Mouse (Mus musculus): ENCODE results near the gene Pitpnm3. TPM values are rescaled to one million over a fixed set of nuclear protein-coding genes. Genes with fewer than 3 reads are reported as not detected.

Gene Pitpnm3
- polyA plus RNA-seq, 1 experiment from 2014 or later, result 0.14 TPM

DNA sequence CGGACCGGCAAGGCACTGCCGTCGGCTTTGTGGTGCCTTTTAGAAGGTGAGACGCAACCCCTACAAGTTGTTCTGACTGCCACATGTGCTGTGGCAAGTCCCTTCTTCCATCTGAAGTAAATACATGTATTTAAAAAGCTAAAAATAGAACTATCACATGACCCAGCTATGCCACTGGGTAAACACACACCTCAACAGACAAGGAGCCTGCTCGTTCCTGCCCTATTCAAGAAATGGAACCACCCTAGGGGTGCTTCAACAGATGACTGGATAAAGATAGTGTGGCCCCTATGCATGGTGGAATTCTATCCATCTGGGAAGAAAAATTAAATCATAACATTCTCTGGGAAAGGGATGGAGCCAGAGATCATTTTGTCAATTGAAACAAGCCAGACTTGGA lies 112.8 kb downstream of the Pitpnm3 start:
- Histone ChIP-seq H3K36me3 (no peaks in the 10 kb centered on the region), H3K4me1 (0 out of 2 replicates have a peak, but pooled peaks cover 3% of the 10 kb centered on the region), H3K9me3 (no peaks in the 10 kb centered on the region), H3K27ac (no peak overlapping the region), H3K9ac (no peak overlapping the region), H3K4me3 (no peak overlapping the region), H3K4me2 (replicated peaks) (no peak overlapping the region), H3K27me3 (no peaks in the 10 kb centered on the region)
- no peak for ATAC-seq (ENCODE audit: low FRiP score, low read depth)
- WGBS, result 72% methylated on average over 6 of the region's 6 CpGs

GRCm38 (mm10) chr11:72021015-72021414 lies 114.6 kb downstream of the Pitpnm3 start:
- ATAC-seq (ENCODE audit: low FRiP score, low read depth), result no peak
- H3K9me3 ChIP-seq, result no peaks in the 10 kb centered on the region
- H3K4me3 ChIP-seq, result no peak overlapping the region
- no peak overlapping the region for H3K4me2 ChIP-seq (replicated peaks)
- H3K36me3 ChIP-seq, result no peaks in the 10 kb centered on the region
- 0 out of 2 replicates have a peak, but pooled peaks cover 3% of the 10 kb centered on the region for H3K4me1 ChIP-seq
- no peak overlapping the region for H3K27ac ChIP-seq
- 79% methylated on average over 4 of the region's 4 CpGs for WGBS
- no peaks in the 10 kb centered on the region for H3K27me3 ChIP-seq
- no peak overlapping the region for H3K9ac ChIP-seq

- 59% methylated on average over 9 of the region's 9 CpGs for WGBS
- H3K36me3 ChIP-seq, result no peaks in the 10 kb centered on the region
These were observed 118.4 kb downstream of the Pitpnm3 start for GRCm38 (mm10) chr11:72017253-72017601.

GRCm38 (mm10) chr11:72016518-72017252 lies 118.9 kb downstream of the Pitpnm3 start:
- H3K36me3 ChIP-seq, result no peaks in the 10 kb centered on the region
- H3K4me1 ChIP-seq, result 0 out of 2 replicates have a peak, but pooled peaks cover 4% of the 10 kb centered on the region
- H3K27ac ChIP-seq, result no peak overlapping the region
- H3K9ac ChIP-seq, result no peak overlapping the region
- no peak for ATAC-seq (ENCODE audit: low FRiP score, low read depth)
- H3K9me3 ChIP-seq, result no peaks in the 10 kb centered on the region
- H3K4me3 ChIP-seq, result no peak overlapping the region
- H3K27me3 ChIP-seq, result 0 out of 2 replicates have a peak, but pooled peaks cover 6% of the 10 kb centered on the region
- no peak overlapping the region for H3K4me2 ChIP-seq (replicated peaks)
- 80% methylated on average over 13 of the region's 13 CpGs for WGBS

More at GRCm38 (mm10) chr11:72017253-72017601, 118.4 kb downstream of the Pitpnm3 start:
- Histone ChIP-seq H3K4me1 (no peaks in the 10 kb centered on the region), H3K4me3 (no peak overlapping the region), H3K27ac (no peak overlapping the region), H3K9ac (no peak overlapping the region), H3K9me3 (no peaks in the 10 kb centered on the region), H3K4me2 (replicated peaks) (no peak overlapping the region), H3K27me3 (0 out of 2 replicates have a peak, but pooled peaks cover 3% of the 10 kb centered on the region)
- no peak for ATAC-seq (ENCODE audit: low FRiP score, low read depth)

GRCm38 (mm10) chr11:72014674-72015073 lies 120.9 kb downstream of the Pitpnm3 start:
- Histone ChIP-seq H3K36me3 (no peaks in the 10 kb centered on the region), H3K27ac (no peak overlapping the region), H3K4me2 (replicated peaks) (no peak overlapping the region), H3K9ac (no peak overlapping the region), H3K4me1 (peaks cover 23% of the 10 kb centered on the region), H3K27me3 (0 out of 2 replicates have a peak, but pooled peaks cover 6% of the 10 kb centered on the region), H3K9me3 (no peaks in the 10 kb centered on the region), H3K4me3 (no peak overlapping the region)
- no peak for ATAC-seq (ENCODE audit: low FRiP score, low read depth)
- WGBS, result 83% methylated on average over 4 of the region's 4 CpGs

DNA sequence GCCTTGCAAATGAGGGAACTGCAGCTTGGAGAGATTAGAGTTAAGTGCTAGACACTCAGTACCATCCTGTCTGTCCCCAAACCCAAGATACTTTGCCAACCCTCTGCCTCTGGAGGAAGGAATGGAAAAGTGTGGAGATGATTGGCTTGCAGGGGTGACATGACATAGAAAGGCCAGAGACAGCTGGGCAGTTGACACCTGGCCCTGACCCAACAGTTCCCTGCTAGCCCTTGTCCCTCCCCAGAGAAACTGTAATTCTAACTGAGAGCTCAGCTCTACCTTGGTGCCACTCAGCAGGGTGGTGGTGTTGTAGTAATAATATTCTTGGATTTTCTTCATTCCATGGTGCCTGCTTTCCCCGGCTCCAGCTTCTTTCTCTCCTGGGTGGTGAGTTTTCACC lies 123.6 kb downstream of the Pitpnm3 start:
- no peak overlapping the region for H3K4me3 ChIP-seq
- H3K27me3 ChIP-seq, result 0 out of 2 replicates have a peak, but pooled peaks cover 6% of the 10 kb centered on the region
- no peak overlapping the region for H3K9ac ChIP-seq
- no peaks in the 10 kb centered on the region for H3K36me3 ChIP-seq
- no peak overlapping the region for H3K4me2 ChIP-seq (replicated peaks)
- H3K9me3 ChIP-seq, result no peaks in the 10 kb centered on the region
- no peak for ATAC-seq (ENCODE audit: low FRiP score, low read depth)
- no peak overlapping the region for H3K27ac ChIP-seq
- WGBS, result 65% methylated on average over 1 of the region's 1 CpGs
- peaks cover 23% of the 10 kb centered on the region for H3K4me1 ChIP-seq

- Histone ChIP-seq H3K4me1 (peaks cover 23% of the 10 kb centered on the region), H3K9ac (no peak overlapping the region), H3K27ac (no peak overlapping the region), H3K4me3 (no peak overlapping the region), H3K4me2 (replicated peaks) (no peak overlapping the region), H3K27me3 (0 out of 2 replicates have a peak, but pooled peaks cover 6% of the 10 kb centered on the region), H3K9me3 (no peaks in the 10 kb centered on the region), H3K36me3 (no peaks in the 10 kb centered on the region)
- 56% methylated on average over 9 of the region's 9 CpGs for WGBS
- no peak for ATAC-seq (ENCODE audit: low FRiP score, low read depth)
These were observed 124.4 kb downstream of the Pitpnm3 start for GRCm38 (mm10) chr11:72010940-72011722.

DNA sequence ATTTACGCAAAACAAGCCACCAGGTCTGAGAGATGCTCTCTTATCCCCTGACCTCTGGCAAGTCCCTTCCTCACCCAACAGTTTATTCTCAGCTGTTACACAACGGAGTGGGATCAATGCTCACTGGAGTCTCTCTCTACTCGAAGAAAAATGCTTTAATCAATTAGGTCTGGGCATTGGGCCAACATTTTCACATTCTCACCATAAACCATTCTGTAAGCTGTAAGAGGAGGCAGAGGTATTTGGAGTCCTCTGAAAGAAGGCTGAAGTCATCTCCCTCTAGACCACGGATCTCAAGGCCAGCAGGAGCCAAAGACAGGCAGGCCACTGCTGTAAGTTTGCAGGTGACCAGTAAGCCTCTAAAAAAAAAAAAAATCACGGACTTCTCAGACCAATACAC lies 125.2 kb downstream of the Pitpnm3 start:
- Histone ChIP-seq H3K36me3 (no peaks in the 10 kb centered on the region), H3K4me1 (peaks cover 23% of the 10 kb centered on the region), H3K4me3 (no peak overlapping the region), H3K27ac (no peak overlapping the region), H3K9ac (no peak overlapping the region), H3K9me3 (no peaks in the 10 kb centered on the region), H3K4me2 (replicated peaks) (no peak overlapping the region), H3K27me3 (0 out of 2 replicates have a peak, but pooled peaks cover 6% of the 10 kb centered on the region)
- 0 out of 2 replicates have a peak, but pooled peaks have one; percentile 24 for ATAC-seq (ENCODE audit: low FRiP score, low read depth)
- WGBS, result 32% methylated on average over 5 of the region's 5 CpGs

DNA sequence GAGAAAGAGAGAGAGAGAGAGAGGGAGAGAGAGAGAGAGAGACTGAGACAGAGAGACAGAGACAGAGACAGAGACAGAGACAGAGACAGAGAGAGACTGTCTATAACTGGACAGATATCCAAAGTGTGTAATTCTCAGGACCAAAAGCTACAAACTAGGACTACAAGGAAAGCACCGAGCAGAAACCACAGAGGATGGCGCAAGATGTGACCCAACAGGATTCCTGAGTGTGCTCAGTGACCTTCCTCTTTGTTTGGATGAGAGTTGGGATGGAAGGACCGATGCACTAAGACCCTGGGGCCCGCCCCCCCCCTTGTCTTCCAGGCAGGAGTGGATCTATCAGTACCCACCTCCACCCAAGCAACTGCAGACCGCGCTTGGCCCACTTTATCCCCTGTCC lies 130.0 kb downstream of the Pitpnm3 start:
- Histone ChIP-seq H3K9ac (no peak overlapping the region), H3K4me3 (no peak overlapping the region), H3K4me2 (replicated peaks) (no peak overlapping the region), H3K4me1 (peaks cover 16% of the 10 kb centered on the region), H3K9me3 (no peaks in the 10 kb centered on the region), H3K36me3 (no peaks in the 10 kb centered on the region), H3K27me3 (no peaks in the 10 kb centered on the region), H3K27ac (no peak overlapping the region)
- ATAC-seq (ENCODE audit: low FRiP score, low read depth), result no peak
- 88% methylated on average over 6 of the region's 6 CpGs for WGBS

DNA sequence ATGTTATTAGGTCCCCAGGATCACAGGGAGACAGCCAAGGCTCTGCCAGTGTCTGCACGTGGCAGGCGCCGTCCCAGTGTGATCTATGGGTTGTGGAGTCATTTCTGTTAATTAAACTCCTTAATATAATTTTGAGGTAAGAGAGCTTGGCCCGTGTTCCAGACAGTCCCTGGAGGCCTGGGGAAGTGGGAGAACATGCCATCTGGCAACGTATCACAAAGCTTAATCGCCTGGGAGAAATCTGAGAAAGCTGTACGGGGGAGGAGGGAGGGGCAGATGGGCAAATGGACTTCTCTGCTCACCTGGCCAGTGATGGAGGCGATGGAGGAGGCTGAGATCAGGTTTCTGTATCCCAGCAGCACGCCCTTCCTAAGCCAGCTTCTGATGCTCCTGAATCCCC lies 132.4 kb downstream of the Pitpnm3 start:
- Histone ChIP-seq H3K27me3 (no peaks in the 10 kb centered on the region), H3K4me1 (peaks cover 9% of the 10 kb centered on the region), H3K4me2 (replicated peaks) (no peak overlapping the region), H3K9me3 (no peaks in the 10 kb centered on the region), H3K9ac (no peak overlapping the region), H3K36me3 (no peaks in the 10 kb centered on the region), H3K4me3 (no peak overlapping the region), H3K27ac (no peak overlapping the region)
- WGBS, result 22% methylated on average over 9 of the region's 9 CpGs
- no peak for ATAC-seq (ENCODE audit: low FRiP score, low read depth)

DNA sequence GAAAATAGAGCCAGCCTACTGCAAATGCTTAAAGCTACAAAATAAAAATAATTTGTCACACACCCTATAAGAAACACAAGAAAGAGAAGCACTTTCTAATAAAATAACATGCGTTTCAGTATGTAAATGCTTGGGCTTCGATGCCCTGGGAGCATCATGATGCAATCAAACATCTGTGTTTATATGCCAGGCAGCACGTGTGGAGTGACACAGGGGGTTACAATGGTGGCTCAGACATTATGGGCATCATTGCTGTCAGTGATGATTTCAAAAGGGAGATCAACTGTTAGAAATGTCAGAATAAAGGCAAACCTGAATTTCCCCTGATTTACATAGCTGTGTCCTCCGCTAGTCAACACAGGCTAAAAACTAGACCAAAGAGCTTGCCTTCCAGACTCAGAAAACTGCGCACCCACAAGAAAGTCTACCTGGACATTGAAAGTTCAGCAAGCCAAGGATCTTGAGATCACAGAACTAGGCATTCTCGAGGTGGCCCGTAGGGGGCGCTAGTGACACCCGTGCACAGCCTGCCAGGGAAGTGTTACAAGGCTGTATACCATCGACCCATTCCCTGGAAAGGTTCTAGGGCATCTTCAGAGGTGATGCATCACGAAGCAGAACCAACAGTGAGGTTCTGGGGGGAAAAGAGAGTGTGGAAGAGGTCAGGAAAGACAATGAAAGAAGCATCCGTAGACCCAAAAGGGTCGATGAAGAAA lies 133.3 kb downstream of the Pitpnm3 start:
- H3K36me3 ChIP-seq, result no peaks in the 10 kb centered on the region
- H3K4me1 ChIP-seq, result peaks cover 9% of the 10 kb centered on the region
- H3K4me3 ChIP-seq, result no peak overlapping the region
- no peak overlapping the region for H3K9ac ChIP-seq
- ATAC-seq (ENCODE audit: low FRiP score, low read depth), result no peak
- peaks cover 1% of the 10 kb centered on the region; the same call in 1 of the 2 replicates for H3K27me3 ChIP-seq
- H3K4me2 ChIP-seq (replicated peaks), result no peak overlapping the region
- no peak overlapping the region for H3K27ac ChIP-seq
- no peaks in the 10 kb centered on the region for H3K9me3 ChIP-seq
- 51% methylated on average over 13 of the region's 13 CpGs for WGBS

DNA sequence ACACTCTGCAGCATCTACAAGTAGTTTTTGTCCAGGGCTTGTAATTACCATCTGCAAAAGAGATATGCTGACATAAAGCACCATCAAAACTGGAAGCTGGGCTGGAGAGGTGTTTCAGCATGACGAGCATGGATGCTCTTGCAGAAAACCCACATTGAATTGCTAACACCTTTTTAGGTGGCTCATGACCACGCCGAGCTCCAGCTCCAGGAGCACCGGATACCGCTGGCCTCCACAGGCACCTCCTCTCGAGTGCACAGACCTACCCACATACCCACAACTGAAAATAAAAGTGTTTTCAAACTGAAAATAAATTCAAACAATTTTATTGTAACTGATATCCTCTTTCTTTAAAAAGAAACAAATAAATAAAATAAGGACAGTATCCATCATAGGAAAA lies 135.4 kb downstream of the Pitpnm3 start:
- Histone ChIP-seq H3K27ac (no peak overlapping the region), H3K27me3 (peaks cover 6% of the 10 kb centered on the region; the same call in 1 of the 2 replicates), H3K36me3 (no peaks in the 10 kb centered on the region), H3K4me1 (peaks cover 17% of the 10 kb centered on the region), H3K4me2 (replicated peaks) (no peak overlapping the region), H3K9me3 (peaks cover 3% of the 10 kb centered on the region; the same call in 1 of the 2 replicates), H3K9ac (no peak overlapping the region), H3K4me3 (no peak overlapping the region)
- 86% methylated on average over 6 of the region's 6 CpGs for WGBS
- ATAC-seq (ENCODE audit: low FRiP score, low read depth), result no peak

Data from limb, embryonic 13.5 days (tissue).